Mouse (Mus musculus): Measurements from ENCODE around the gene Nat8f3. TPM values are rescaled to one million over a fixed set of nuclear protein-coding genes. Genes with fewer than 3 reads are reported as not detected.
"Not testable (repeated sequence)": the region's sequence is repeated elsewhere in the genome, so short reads cannot be mapped to it uniquely, and the experiment has no call there.

Gene Nat8f3
- polyA plus RNA-seq, 1 experiment from 2014 or later: not detected

DNA sequence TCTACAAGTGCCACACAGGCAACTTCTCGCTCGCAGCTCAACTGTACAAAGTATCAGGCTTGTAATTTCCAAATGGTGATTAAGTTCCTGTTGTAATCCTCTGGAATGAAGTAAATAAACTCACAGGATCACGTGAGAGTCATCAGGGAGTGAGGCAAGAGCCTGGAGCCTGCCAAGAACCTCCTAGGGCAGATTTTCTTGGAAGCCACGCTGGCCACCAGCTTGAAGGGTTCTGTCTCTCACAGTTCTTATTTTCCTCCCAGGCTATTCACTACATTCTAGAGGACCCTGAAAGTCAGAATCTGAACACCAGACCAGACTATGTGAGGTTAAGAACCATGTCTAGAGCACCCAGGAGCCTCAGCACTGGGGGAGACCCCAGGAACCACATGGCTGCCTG is 63.6 kb downstream of the Nat8f3 start:
- not testable (repeated sequence) for H3K4me3 ChIP-seq; H3K9me3 ChIP-seq; H3K27me3 ChIP-seq (replicated peaks); H3K4me2 ChIP-seq (replicated peaks); H3K4me1 ChIP-seq; H3K27ac ChIP-seq; H3K9ac ChIP-seq; H3K36me3 ChIP-seq; ATAC-seq (ENCODE audit: low FRiP score, low read depth)
- 87% methylated on average over 2 of the region's 4 CpGs for WGBS

Small RNA genes lying within 50 kb of the gene (microRNA-seq; reads per million reads assigned to microRNA genes)
- gene Gm27317: not detected
- gene Mir6375: not detected

Other genes starting within 250 kb of the Nat8f3 start
- 5.9 and 6.7 TPM in 2 replicates for gene Alms1, start 178.2 kb downstream of the Nat8f3 start, polyA plus RNA-seq (2016; fragmentation: Nextera tagmentation; extraction: Ambion mirVana)
- not detected in 2 replicates for gene Nat8f7, start 52.5 kb downstream of the Nat8f3 start, polyA plus RNA-seq (2016; fragmentation: Nextera tagmentation; extraction: Ambion mirVana)
- gene Nat8f6, start 55.2 kb upstream of the Nat8f3 start, polyA plus RNA-seq (2016; fragmentation: Nextera tagmentation; extraction: Ambion mirVana): not detected in 2 replicates
- not detected in 2 replicates for gene Nat8f5, start 55.2 kb upstream of the Nat8f3 start, polyA plus RNA-seq (2016; fragmentation: Nextera tagmentation; extraction: Ambion mirVana)
- not detected in 2 replicates for gene Nat8, start 66.3 kb upstream of the Nat8f3 start, polyA plus RNA-seq (2016; fragmentation: Nextera tagmentation; extraction: Ambion mirVana)
- not detected in 2 replicates for gene Nat8f2, start 103.4 kb upstream of the Nat8f3 start, polyA plus RNA-seq (2016; fragmentation: Nextera tagmentation; extraction: Ambion mirVana)
- 4.6 TPM in 2 replicates for gene Nat8f4, start 139.1 kb upstream of the Nat8f3 start, polyA plus RNA-seq (2016; fragmentation: Nextera tagmentation; extraction: Ambion mirVana)
- 41.2 and 41.4 TPM in 2 replicates for gene Tprkb, start 146.1 kb upstream of the Nat8f3 start, polyA plus RNA-seq (2016; fragmentation: Nextera tagmentation; extraction: Ambion mirVana)
- 9.6 and 9.9 TPM in 2 replicates for gene Nat8f1, start 149.9 kb upstream of the Nat8f3 start, polyA plus RNA-seq (2016; fragmentation: Nextera tagmentation; extraction: Ambion mirVana)
- 48.8 and 56.6 TPM in 2 replicates for gene Dusp11, start 195.9 kb upstream of the Nat8f3 start, polyA plus RNA-seq (2016; fragmentation: Nextera tagmentation; extraction: Ambion mirVana)